Mouse (Mus musculus) kidney, adult 2 months (tissue): ENCODE data around the gene Fastkd1. TPM values are rescaled to one million over a fixed set of nuclear protein-coding genes. Genes with fewer than 3 reads are reported as not detected.

ENCODE experiments used
- DNase-seq: peaks from one replicate; pipeline ENCODE4 v3.0.0; 2021
- H3K27ac ChIP-seq: fragments of 200-500 bp; 2 replicates; pipeline ENCODE4 v1.5.1; 2012; ENCODE audit warnings: low read depth, low read length, control low read depth, inconsistent platforms; ENCODE audit not compliant: insufficient read depth
- H3K27me3 ChIP-seq: fragments of 200-500 bp; replicated peaks from 2 replicates; pipeline ENCODE4 v1.6.1; 2012; ENCODE audit warnings: mild to moderate bottlenecking, moderate library complexity, low read length, inconsistent platforms; ENCODE audit not compliant: control insufficient read depth, insufficient read depth
- H3K36me3 ChIP-seq: fragments of 200-500 bp; 2 replicates; pipeline ENCODE4 v1.6.1; 2012; ENCODE audit warnings: mild to moderate bottlenecking, moderate library complexity, low read length, inconsistent platforms; ENCODE audit not compliant: control insufficient read depth, insufficient read depth
- H3K4me1 ChIP-seq: fragments of 200-500 bp; 2 replicates; pipeline ENCODE4 v1.6.1; 2011; ENCODE audit warnings: low read length; ENCODE audit not compliant: control insufficient read depth, insufficient read depth
- H3K4me3 ChIP-seq: fragments of 200-500 bp; 2 replicates; pipeline ENCODE4 v1.5.1; 2011; ENCODE audit warnings: mild to moderate bottlenecking, low read depth, low read length, control low read depth; ENCODE audit not compliant: insufficient read depth
- CTCF ChIP-seq: fragments of 200-500 bp; conservative IDR thresholded peaks from 2 replicates; pipeline ENCODE4 v1.5.1; 2011; ENCODE audit warnings: low read depth, mild to moderate bottlenecking, control low read depth, low read length, moderate library complexity, mixed read lengths; ENCODE audit not compliant: insufficient read depth, insufficient read length
- POLR2A ChIP-seq: fragments of 200-500 bp; IDR thresholded peaks from one replicate; pipeline ENCODE4 v1.6.1; 2011; ENCODE audit warnings: low read depth, low read length, control low read depth
- WGBS: fragments of 180-500 bp; shearing (Covaris S2); methylation state at CpG from one replicate; pipeline ENCODE4 v1.1.7; 2018; 5-methylcytosine and 5-hydroxymethylcytosine counted together
- polyA plus RNA-seq: library from polyadenylated mRNA; depleted of rRNA; stranded (reverse); fragments of >200 nt; gene quantifications from 2 replicates; pipeline ENCODE4 v1.2.3, GENCODE M21; 2012

Fastkd1 gene
- polyA plus RNA-seq, 1 experiment: 11.2 TPM

- no peak overlapping the region for H3K27ac ChIP-seq
- no peak for DNase-seq
- 77% methylated on average over 3 of the region's 3 CpGs for WGBS
- no peaks in the 10 kb centered on the region for H3K27me3 ChIP-seq
- no peaks in the 10 kb centered on the region for H3K36me3 ChIP-seq
- TF ChIP-seq CTCF (no peak), POLR2A (no peak)
- no peak overlapping the region for H3K4me3 ChIP-seq
- H3K4me1 ChIP-seq: peaks cover 5% of the 10 kb centered on the region; the same call in 1 of the 2 replicates
Measured at GRCm38 (mm10) chr2:69716483-69716882, 3.2 kb upstream of the Fastkd1 start.

DNA sequence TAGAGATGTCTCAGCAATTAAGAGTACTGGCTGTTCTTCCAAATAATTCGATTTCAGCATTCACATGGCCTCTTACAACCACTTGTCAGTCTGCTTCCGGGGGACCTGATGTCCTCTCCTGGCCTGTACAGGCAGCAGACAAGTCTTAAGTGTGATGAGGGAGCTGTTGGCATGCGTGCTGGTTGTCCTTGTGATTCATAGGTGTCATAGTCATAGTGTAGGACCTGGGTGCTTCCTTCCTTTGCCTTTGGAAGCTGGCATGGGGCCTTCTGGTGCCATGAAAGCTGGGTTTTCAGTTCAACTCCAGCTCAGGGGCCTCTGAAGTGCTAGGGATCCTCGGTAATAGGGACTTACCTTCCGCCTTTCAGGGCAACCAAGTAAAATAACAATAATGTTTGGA lies 810 bp upstream of the Fastkd1 start:
- H3K4me3 ChIP-seq: no peak overlapping the region
- no peaks in the 10 kb centered on the region for H3K27me3 ChIP-seq
- H3K27ac ChIP-seq: no peak overlapping the region
- TF ChIP-seq CTCF (no peak), POLR2A (no peak)
- 79% methylated on average over 5 of the region's 5 CpGs for WGBS
- H3K36me3 ChIP-seq: no peaks in the 10 kb centered on the region; the same call in 1 of the 2 replicates
- DNase-seq: no peak
- H3K4me1 ChIP-seq: peaks cover 5% of the 10 kb centered on the region; the same call in 1 of the 2 replicates

DNA sequence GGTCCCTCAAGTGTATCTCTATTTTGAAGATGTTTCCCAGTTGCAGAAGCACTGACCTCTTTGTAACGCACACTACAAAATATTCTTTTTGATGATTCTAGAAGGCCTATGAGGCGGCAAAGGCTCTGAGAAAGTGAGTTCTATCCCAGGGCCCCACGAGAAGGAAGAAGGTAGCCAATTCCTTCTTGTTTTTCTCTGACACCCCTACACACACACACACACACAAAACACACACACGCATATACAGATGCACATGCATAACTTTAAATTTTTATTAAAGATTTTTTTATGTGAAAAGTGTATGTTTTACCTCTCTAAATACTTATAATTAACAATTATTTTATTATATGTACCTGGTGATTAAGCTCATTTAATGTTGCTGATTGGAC lies 304 bp upstream of the Fastkd1 start:
- H3K4me1 ChIP-seq: peaks cover 5% of the 10 kb centered on the region; the same call in 1 of the 2 replicates
- WGBS: 22% methylated on average over 4 of the region's 4 CpGs
- no peak overlapping the region for H3K27ac ChIP-seq
- no peak overlapping the region for H3K4me3 ChIP-seq
- TF ChIP-seq POLR2A (no peak), CTCF (no peak)
- no peaks in the 10 kb centered on the region for H3K27me3 ChIP-seq
- peaks cover 2% of the 10 kb centered on the region; the same call in 1 of the 2 replicates for H3K36me3 ChIP-seq
- DNase-seq: no peak

- Histone ChIP-seq H3K27me3 (no peaks in the 10 kb centered on the region), H3K4me3 (peak overlapping the region; percentile 42; the same call in 1 of the 2 replicates), H3K4me1 (peaks cover 5% of the 10 kb centered on the region; the same call in 1 of the 2 replicates), H3K27ac (peak overlapping the region; percentile 72), H3K36me3 (peaks cover 6% of the 10 kb centered on the region)
- TF ChIP-seq CTCF (no peak), POLR2A (no peak)
- 46% methylated on average over 14 of the region's 14 CpGs for WGBS
- peak; percentile 31 for DNase-seq
Measured at GRCm38 (mm10) chr2:69712171-69712570, 1.1 kb downstream of the Fastkd1 start.

DNA sequence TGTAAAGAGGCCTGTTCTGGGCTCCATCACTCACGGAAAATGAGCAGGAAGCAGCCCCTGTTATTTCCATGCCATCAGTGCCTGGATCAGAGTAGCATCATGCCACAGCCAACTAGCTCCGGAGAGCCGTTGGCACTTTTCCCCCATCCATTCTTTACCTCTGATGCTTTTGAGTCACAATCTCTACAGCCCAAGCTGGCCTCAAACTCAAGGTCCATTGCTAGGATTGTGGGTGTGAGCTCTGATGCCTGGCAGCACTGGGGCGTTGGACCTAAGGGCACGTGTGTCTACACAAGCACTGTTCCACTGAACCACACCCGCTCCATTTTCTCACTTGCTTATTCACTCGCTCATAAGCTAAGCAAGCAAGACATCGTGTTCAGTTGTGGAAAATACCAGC lies 12.9 kb downstream of the Fastkd1 start:
- WGBS: 97% methylated on average over 8 of the region's 8 CpGs
- Histone ChIP-seq H3K4me1 (no peaks in the 10 kb centered on the region), H3K27me3 (no peaks in the 10 kb centered on the region), H3K36me3 (peaks cover 6% of the 10 kb centered on the region), H3K4me3 (no peak overlapping the region), H3K27ac (no peak overlapping the region)
- TF ChIP-seq POLR2A (no peak), CTCF (no peak)
- no peak for DNase-seq

GRCm38 (mm10) chr2:69693501-69693900 lies 19.8 kb downstream of the Fastkd1 start:
- H3K4me1 ChIP-seq: no peaks in the 10 kb centered on the region
- H3K36me3 ChIP-seq: peaks cover 9% of the 10 kb centered on the region
- TF ChIP-seq CTCF: 0 out of 2 replicates have a peak, but pooled peaks have one; percentile 25
- no peak for TF ChIP-seq POLR2A
- no peak overlapping the region for H3K4me3 ChIP-seq
- WGBS: 98% methylated on average over 11 of the region's 11 CpGs
- no peak overlapping the region for H3K27ac ChIP-seq
- H3K27me3 ChIP-seq: no peaks in the 10 kb centered on the region
- peak; percentile 10 for DNase-seq

DNA sequence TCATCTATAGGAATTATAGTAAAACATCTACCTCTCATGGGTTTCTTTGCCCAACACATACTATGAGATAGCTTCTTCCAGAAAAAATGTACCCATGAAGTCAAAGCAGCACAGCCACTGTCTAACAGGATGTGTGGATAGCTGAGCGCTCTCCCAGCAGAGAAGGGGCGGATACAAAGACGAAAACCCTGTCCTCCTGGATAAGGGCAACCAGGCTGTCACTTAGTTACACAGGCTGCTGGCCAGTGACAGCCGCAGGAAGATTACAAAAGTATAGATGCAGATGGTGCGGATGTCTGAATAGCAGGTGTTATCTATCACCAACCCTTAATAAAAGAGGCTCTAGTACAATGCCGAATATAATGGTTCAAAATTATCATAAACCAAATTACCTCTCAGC lies 22.5 kb downstream of the Fastkd1 start:
- WGBS: 91% methylated on average over 6 of the region's 6 CpGs
- H3K27me3 ChIP-seq: no peaks in the 10 kb centered on the region
- H3K36me3 ChIP-seq: peaks cover 7% of the 10 kb centered on the region
- DNase-seq: no peak
- TF ChIP-seq CTCF: no peak
- TF ChIP-seq POLR2A: no peak
- H3K4me1 ChIP-seq: no peaks in the 10 kb centered on the region
- H3K27ac ChIP-seq: no peak overlapping the region
- H3K4me3 ChIP-seq: no peak overlapping the region

DNA sequence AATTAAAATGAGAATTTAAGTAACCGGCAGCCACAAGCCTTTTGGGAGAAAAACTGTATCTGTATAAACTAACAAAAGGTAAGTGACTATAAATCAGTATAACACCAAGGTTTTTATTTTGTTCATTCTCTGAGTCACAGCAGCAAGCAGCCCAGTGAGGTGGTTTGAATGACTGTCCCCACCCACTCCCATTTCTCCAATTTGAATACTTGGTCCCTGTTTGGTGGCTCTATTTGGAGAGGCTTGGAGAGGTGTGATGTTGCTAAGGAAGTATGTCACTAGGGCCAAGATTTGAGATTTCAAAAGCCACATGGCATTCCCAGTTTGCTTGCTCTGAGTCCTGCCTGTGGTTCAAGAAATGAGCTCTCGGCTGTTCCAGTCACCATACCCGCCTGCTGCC lies 23.1 kb downstream of the Fastkd1 start:
- no peak for DNase-seq
- H3K36me3 ChIP-seq: peaks cover 7% of the 10 kb centered on the region
- H3K27ac ChIP-seq: no peak overlapping the region
- H3K4me1 ChIP-seq: no peaks in the 10 kb centered on the region
- H3K4me3 ChIP-seq: no peak overlapping the region
- WGBS: 97% methylated on average over 3 of the region's 3 CpGs
- no peaks in the 10 kb centered on the region for H3K27me3 ChIP-seq
- TF ChIP-seq CTCF: no peak
